In the genomic region with DNA sequence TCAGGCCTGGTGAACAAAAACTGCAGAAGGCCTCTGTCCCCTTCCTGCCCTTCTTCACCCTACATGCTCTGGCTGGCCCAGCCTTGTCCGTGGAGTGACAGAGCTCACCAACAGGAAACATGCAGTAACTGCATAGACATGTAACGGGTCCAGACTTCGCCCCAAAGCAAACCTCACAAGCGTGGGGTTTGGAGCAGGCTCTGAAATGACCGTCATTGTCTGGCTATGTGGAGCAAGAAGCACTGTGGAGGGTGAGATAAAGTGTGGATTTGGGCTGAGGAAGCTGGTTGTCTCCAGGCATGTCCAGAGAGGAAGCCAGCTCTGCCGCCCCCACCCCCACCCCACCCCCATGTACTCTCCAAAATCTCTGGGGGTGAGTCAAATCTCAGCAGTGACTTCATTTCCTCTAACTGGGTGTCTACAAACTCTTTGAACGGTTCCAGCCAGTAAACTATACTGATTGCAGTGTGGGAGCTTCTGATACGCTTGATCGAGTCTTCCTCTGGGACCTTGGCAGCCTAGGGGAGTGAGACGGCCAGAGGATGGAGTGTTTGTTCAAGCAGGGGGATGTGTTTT, we compare ENCODE assay signal across 9 mouse cellular contexts.
DNase-seq lines count a peak whose midpoint lies in the region; ATAC-seq and TF ChIP-seq lines count a peak whose summit lies in the region.
"Had no signal": no experiment of that assay in that cellular context is flagged by ENCODE, and none has a peak within 500 bp of the region (broad histone marks: within the 10 kb centered on the region; RNA-seq: fewer than 3 reads in every experiment).

No protein-coding gene starts in this region.

- H3K9ac ChIP-seq in midbrain, embryonic 14.5 days (replicated peaks; ENCODE audit: low read length), result no peak overlapping the region
- H3K9ac ChIP-seq in heart, embryonic 16.5 days (ENCODE audit: low read length), result peak overlapping the region; percentile 73
- no peak overlapping the region for H3K9ac ChIP-seq in liver, embryonic 16.5 days (ENCODE audit: low read depth, low read length)
- H3K9ac ChIP-seq in hindbrain, postnatal 0 days (replicated peaks; ENCODE audit: low read length), result no peak overlapping the region
- H3K9ac ChIP-seq in hindbrain, embryonic 13.5 days, result no peak overlapping the region

- no peaks in the 10 kb centered on the region for H3K36me3 ChIP-seq in midbrain, embryonic 10.5 days
- no peaks in the 10 kb centered on the region for H3K36me3 ChIP-seq in midbrain, embryonic 14.5 days (ENCODE audit: control insufficient read depth, insufficient read depth, low read length)
- H3K36me3 ChIP-seq in heart, embryonic 16.5 days (ENCODE audit: control insufficient read depth, insufficient read depth), result peaks cover 16% of the 10 kb centered on the region
- no peaks in the 10 kb centered on the region for H3K36me3 ChIP-seq in liver, embryonic 16.5 days (ENCODE audit: control insufficient read depth, insufficient read depth)
- no peaks in the 10 kb centered on the region for H3K36me3 ChIP-seq in hindbrain, postnatal 0 days (ENCODE audit: insufficient read depth, low read length)
- H3K36me3 ChIP-seq in hindbrain, embryonic 13.5 days, result no peaks in the 10 kb centered on the region

- no peak overlapping the region for H3K4me2 ChIP-seq in midbrain, embryonic 14.5 days (ENCODE audit: low read length)
- H3K4me2 ChIP-seq in heart, embryonic 16.5 days (ENCODE audit: low read depth, low read length), result no peak overlapping the region; the same call in 1 of the 2 replicates
- H3K4me2 ChIP-seq in liver, embryonic 16.5 days (ENCODE audit: low read depth, low read length), result no peak overlapping the region
- no peak overlapping the region for H3K4me2 ChIP-seq in hindbrain, postnatal 0 days (ENCODE audit: low read depth, low read length)
- no peak overlapping the region for H3K4me2 ChIP-seq in hindbrain, embryonic 13.5 days

- 64% methylated on average over 10 of the region's 10 CpGs for WGBS in midbrain, embryonic 10.5 days
- 69% methylated on average over 10 of the region's 10 CpGs for WGBS in midbrain, embryonic 14.5 days
- WGBS in heart, embryonic 16.5 days, result 32% methylated on average over 10 of the region's 10 CpGs
- WGBS in liver, embryonic 16.5 days (ENCODE audit: insufficient replicate concordance), result 26% methylated on average over 10 of the region's 10 CpGs
- WGBS in hindbrain, postnatal 0 days, result 66% methylated on average over 10 of the region's 10 CpGs
- WGBS in hindbrain, embryonic 13.5 days, result 75% methylated on average over 10 of the region's 10 CpGs

- H3K27ac ChIP-seq in midbrain, embryonic 10.5 days (replicated peaks), result 0 out of 2 replicates have a peak overlapping the region, but pooled peaks have one; percentile 3
- no peak overlapping the region for H3K27ac ChIP-seq in midbrain, embryonic 14.5 days (replicated peaks; ENCODE audit: low read depth, low read length)
- peak overlapping the region; percentile 100 for H3K27ac ChIP-seq in heart, embryonic 16.5 days (ENCODE audit: low read length)
- H3K27ac ChIP-seq in liver, embryonic 16.5 days (ENCODE audit: low read length), result 0 out of 2 replicates have a peak overlapping the region, but pooled peaks have one; percentile 34
- H3K27ac ChIP-seq in hindbrain, postnatal 0 days, result no peak overlapping the region
- H3K27ac ChIP-seq in hindbrain, embryonic 13.5 days, result no peak overlapping the region

- TF ChIP-seq CTCF in hindbrain, postnatal 0 days (IDR thresholded peaks at IDR 0.05; ENCODE audit: low read depth), result no peak

- no peak for DNase-seq in midbrain, embryonic 10.5 days (ENCODE audit: low spot score)
- no peak for DNase-seq in midbrain, embryonic 14.5 days
- DNase-seq in hindbrain, postnatal 0 days (ENCODE audit: low spot score), result no peak
- no peak for DNase-seq in cerebellum, adult 11-12 months
- no peak for DNase-seq in layer of hippocampus, adult 9-10 months (ENCODE audit: low spot score)

- no peak overlapping the region for H3K4me3 ChIP-seq in midbrain, embryonic 10.5 days
- H3K4me3 ChIP-seq in midbrain, embryonic 14.5 days (replicated peaks; ENCODE audit: low read depth, low read length), result no peak overlapping the region
- H3K4me3 ChIP-seq in heart, embryonic 16.5 days (ENCODE audit: low read length), result no peak overlapping the region
- no peak overlapping the region for H3K4me3 ChIP-seq in liver, embryonic 16.5 days (ENCODE audit: low read depth, low read length)
- H3K4me3 ChIP-seq in hindbrain, postnatal 0 days (ENCODE audit: low read length), result no peak overlapping the region
- H3K4me3 ChIP-seq in hindbrain, embryonic 13.5 days, result no peak overlapping the region
- H3K4me3 ChIP-seq: megakaryocyte, embryonic 14.5 days had no signal

- H3K27me3 ChIP-seq in midbrain, embryonic 10.5 days (ENCODE audit: low read depth, poor library complexity, severe bottlenecking), result no peaks in the 10 kb centered on the region
- H3K27me3 ChIP-seq in midbrain, embryonic 14.5 days (ENCODE audit: control insufficient read depth, insufficient read depth, low read length), result no peaks in the 10 kb centered on the region
- no peaks in the 10 kb centered on the region for H3K27me3 ChIP-seq in heart, embryonic 16.5 days (ENCODE audit: control insufficient read depth, insufficient read depth, low read length)
- no peaks in the 10 kb centered on the region for H3K27me3 ChIP-seq in liver, embryonic 16.5 days (ENCODE audit: control insufficient read depth, insufficient read depth, low read depth, low read length)
- no peaks in the 10 kb centered on the region for H3K27me3 ChIP-seq in hindbrain, postnatal 0 days (ENCODE audit: insufficient read depth, low read length)
- no peaks in the 10 kb centered on the region for H3K27me3 ChIP-seq in hindbrain, embryonic 13.5 days

- no peaks in the 10 kb centered on the region for H3K9me3 ChIP-seq in midbrain, embryonic 10.5 days (replicated peaks)
- H3K9me3 ChIP-seq in midbrain, embryonic 14.5 days (ENCODE audit: control insufficient read depth, low read length), result no peaks in the 10 kb centered on the region
- H3K9me3 ChIP-seq in heart, embryonic 16.5 days (replicated peaks; ENCODE audit: control insufficient read depth, low read length), result no peaks in the 10 kb centered on the region
- no peaks in the 10 kb centered on the region for H3K9me3 ChIP-seq in liver, embryonic 16.5 days (replicated peaks; ENCODE audit: control insufficient read depth, low read length)
- no peaks in the 10 kb centered on the region for H3K9me3 ChIP-seq in hindbrain, postnatal 0 days (ENCODE audit: low read length)
- no peaks in the 10 kb centered on the region for H3K9me3 ChIP-seq in hindbrain, embryonic 13.5 days

- ATAC-seq in midbrain, embryonic 14.5 days (ENCODE audit: low FRiP score, low TSS enrichment), result no peak
- peak; percentile 47 for ATAC-seq in heart, embryonic 16.5 days (replicated peaks; ENCODE audit: extremely low read depth, insufficient read depth, low FRiP score)
- peak; percentile 52 for ATAC-seq in liver, embryonic 16.5 days (ENCODE audit: low read depth)
- ATAC-seq in hindbrain, postnatal 0 days, result no peak
- ATAC-seq in hindbrain, embryonic 13.5 days (ENCODE audit: low FRiP score), result no peak

- peaks cover 11% of the 10 kb centered on the region for H3K4me1 ChIP-seq in midbrain, embryonic 10.5 days
- H3K4me1 ChIP-seq in midbrain, embryonic 14.5 days (ENCODE audit: control insufficient read depth, insufficient read depth, low read length), result 0 out of 2 replicates have a peak, but pooled peaks cover 3% of the 10 kb centered on the region
- H3K4me1 ChIP-seq in heart, embryonic 16.5 days (ENCODE audit: control insufficient read depth, insufficient read depth, low read length), result peaks cover 58% of the 10 kb centered on the region
- no peaks in the 10 kb centered on the region; the same call in none of the 2 replicates for H3K4me1 ChIP-seq in liver, embryonic 16.5 days (ENCODE audit: control insufficient read depth, low read depth, low read length)
- H3K4me1 ChIP-seq in hindbrain, postnatal 0 days (ENCODE audit: insufficient read depth, low read length), result peaks cover 6% of the 10 kb centered on the region
- H3K4me1 ChIP-seq in hindbrain, embryonic 13.5 days (replicated peaks), result peaks cover 13% of the 10 kb centered on the region; the same call in 1 of the 2 replicates
- H3K4me1 ChIP-seq: megakaryocyte, embryonic 14.5 days had no signal

Comparison
In these comparisons a context has a peak if more than half of its experiments do, and no peak if none do; other contexts are left out.
1. H3K27ac ChIP-seq: peak in midbrain, embryonic 10.5 days (single experiment), heart, embryonic 16.5 days (single experiment) and liver, embryonic 16.5 days (single experiment); none in midbrain, embryonic 14.5 days (single experiment), hindbrain, postnatal 0 days (single experiment) and hindbrain, embryonic 13.5 days (single experiment).
2. ATAC-seq: peak in heart, embryonic 16.5 days (single experiment) and liver, embryonic 16.5 days (single experiment); none in midbrain, embryonic 14.5 days (single experiment), hindbrain, postnatal 0 days (single experiment) and hindbrain, embryonic 13.5 days (single experiment).